Mouse (Mus musculus): ENCODE data around the gene Gm38119. TPM values are rescaled to one million over a fixed set of nuclear protein-coding genes. Genes with fewer than 3 reads are reported as not detected.

Gm38119 gene
- not detected for total RNA-seq (2023)

GRCm38 (mm10) chr3:92738996-92739395 lies at the start of gene Gm38119:
Gene Gm38119 (minus strand): TSS chr3:92739096.

DNA sequence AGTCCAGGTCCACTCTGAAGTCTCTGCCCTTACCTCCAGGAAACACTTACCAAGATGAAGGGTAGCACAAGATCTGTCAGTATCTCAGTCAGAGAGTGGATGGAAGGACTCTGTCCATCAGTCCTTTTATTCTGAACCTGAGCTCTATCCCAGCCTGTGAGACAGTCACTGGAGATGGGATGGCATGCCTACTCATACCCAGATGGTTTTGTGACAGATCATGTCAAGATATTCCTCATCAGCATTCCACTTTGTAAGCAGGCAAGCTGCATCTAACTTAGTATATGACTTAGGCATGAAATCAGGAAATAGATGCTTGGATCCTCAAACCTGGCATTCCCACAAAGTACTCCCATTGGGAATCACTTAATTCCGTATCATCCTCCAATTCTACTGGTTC lies 39.9 kb upstream of the Gm38119 start, which contains the start of gene Lce1i:
Gene Lce1i, minus strand, starts transcription at position 101 of the 400 bp plus-strand sequence.

GRCm38 (mm10) chr3:92764965-92765364 lies 26.1 kb upstream of the Gm38119 start, which contains the start of gene Lce1h:
Gene Lce1h (minus strand): TSS chr3:92765065.

GRCm38 (mm10) chr3:92752238-92752637 lies 13.3 kb upstream of the Gm38119 start, which contains the start of gene Lce1g:
Gene Lce1g (minus strand): TSS chr3:92752338.

DNA sequence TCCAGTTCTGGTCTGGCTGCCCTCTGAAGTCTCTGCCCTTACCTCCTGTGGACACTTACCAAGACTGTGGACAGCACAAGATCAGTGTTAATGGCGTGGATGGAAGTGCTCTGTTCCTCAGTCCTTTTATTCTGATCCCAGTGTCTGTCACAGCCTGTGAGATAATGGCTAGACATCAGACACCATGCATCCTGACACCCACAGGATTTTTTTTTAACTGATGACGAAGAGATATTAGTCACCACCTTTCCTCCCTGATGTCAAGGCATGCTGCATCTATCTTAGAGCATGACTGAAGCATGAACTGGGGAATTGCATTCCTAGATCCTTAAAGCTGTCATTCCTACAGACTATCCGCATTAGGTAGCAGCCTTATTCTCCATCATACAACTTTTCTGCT lies 18.6 kb downstream of the Gm38119 start, which contains the start of gene Lce1f:
Gene Lce1f, minus strand, starts transcription at position 101 of the 400 bp plus-strand sequence.

DNA sequence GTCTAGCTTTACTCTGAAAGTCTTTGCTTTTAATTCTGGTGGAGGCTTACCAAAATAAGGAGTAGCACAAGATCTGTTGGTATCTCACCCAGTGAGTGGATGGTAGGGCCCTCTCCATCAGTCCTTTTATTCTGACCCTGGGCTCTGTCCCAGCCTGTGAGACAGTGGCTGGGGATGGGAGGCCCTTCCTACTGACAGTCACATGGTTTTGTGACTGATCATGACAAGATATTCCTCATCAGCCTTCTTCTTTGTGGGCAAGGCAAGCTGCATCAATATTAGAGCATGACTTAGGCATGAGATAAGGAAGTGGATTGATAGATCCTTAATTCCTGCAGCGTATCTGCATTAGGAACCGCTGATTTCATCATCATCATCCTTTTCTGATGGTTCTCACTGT lies 29.9 kb downstream of the Gm38119 start, which contains the start of gene Lce1e:
Gene Lce1e, minus strand, starts transcription at position 101 of the 400 bp plus-strand sequence.

Other genes with a start within 250 kb of the Gm38119 start
- not detected for gene Sprr4, start 238.6 kb downstream of the Gm38119 start, total RNA-seq (2023)
- not detected for gene 2310046K23Rik, start 204.6 kb downstream of the Gm38119 start, total RNA-seq (2023)
- not detected for gene Ivl, start 165.4 kb downstream of the Gm38119 start, total RNA-seq (2023)
- gene Smcp, start 150.1 kb downstream of the Gm38119 start, total RNA-seq (2023) = not detected
- not detected for gene 2210017I01Rik, start 131.6 kb downstream of the Gm38119 start, total RNA-seq (2023)
- not detected for gene Lce6a, start 117.4 kb downstream of the Gm38119 start, total RNA-seq (2023)
- gene Lce1a1, start 90.8 kb downstream of the Gm38119 start, total RNA-seq (2023) = not detected
- gene Lce1b, start 82.2 kb downstream of the Gm38119 start, total RNA-seq (2023) = not detected
- not detected for gene Lce1a2, start 68.8 kb downstream of the Gm38119 start, total RNA-seq (2023)
- not detected for gene Lce1c, start 59.8 kb downstream of the Gm38119 start, total RNA-seq (2023)
- gene Lce1d, start 51.9 kb downstream of the Gm38119 start, total RNA-seq (2023) = not detected
- not detected for gene Lce1e, start 30.0 kb downstream of the Gm38119 start, total RNA-seq (2023)
- not detected for gene Lce1f, start 18.7 kb downstream of the Gm38119 start, total RNA-seq (2023)
- gene Lce1g, start 13.2 kb upstream of the Gm38119 start, total RNA-seq (2023) = not detected
- gene Lce1h, start 26.0 kb upstream of the Gm38119 start, total RNA-seq (2023) = not detected
- gene Lce1i, start 39.8 kb upstream of the Gm38119 start, total RNA-seq (2023) = not detected
- not detected for gene Lce1j, start 51.4 kb upstream of the Gm38119 start, total RNA-seq (2023)
- gene Lce1k, start 68.8 kb upstream of the Gm38119 start, total RNA-seq (2023) = not detected
- gene Kprp, start 88.2 kb upstream of the Gm38119 start, total RNA-seq (2023) = not detected
- gene Lce1l, start 112.2 kb upstream of the Gm38119 start, total RNA-seq (2023) = not detected
- not detected for gene 2310050C09Rik, start 131.1 kb upstream of the Gm38119 start, total RNA-seq (2023)
- not detected for gene Lce3a, start 187.1 kb upstream of the Gm38119 start, total RNA-seq (2023)
- not detected for gene Lce3b, start 193.9 kb upstream of the Gm38119 start, total RNA-seq (2023)
- not detected for gene Lce3c, start 205.4 kb upstream of the Gm38119 start, total RNA-seq (2023)
- gene Lce3d, start 218.3 kb upstream of the Gm38119 start, total RNA-seq (2023) = not detected
- not detected for gene Lce3e, start 228.0 kb upstream of the Gm38119 start, total RNA-seq (2023)